Mouse (Mus musculus): ENCODE measurements around the gene Tcf7l2. TPM values are rescaled to one million over a fixed set of nuclear protein-coding genes. Genes with fewer than 3 reads are reported as not detected.

Tcf7l2 gene
- total and polyA plus RNA-seq, 2 experiments from 2014 or later = 3.9 to 71.6 TPM

GRCm38 (mm10) chr19:55745192-55745578 is 3.6 kb downstream of the Tcf7l2 start:
- peak overlapping the region; percentile 54 for H3K4me3 ChIP-seq (ENCODE audit: low read length)
- H3K36me3 ChIP-seq (ENCODE audit: insufficient read depth, low read length) = no peaks in the 10 kb centered on the region
- H3K9ac ChIP-seq (replicated peaks; ENCODE audit: low read length) = peak overlapping the region; percentile 62; the same call in 1 of the 2 replicates
- peak overlapping the region; percentile 72 for H3K4me2 ChIP-seq (ENCODE audit: low read depth, low read length)
- WGBS = 13% methylated on average over 9 of the region's 9 CpGs
- TF ChIP-seq CTCF (IDR thresholded peaks at IDR 0.05; ENCODE audit: low read depth) = no peak
- H3K9me3 ChIP-seq (ENCODE audit: low read length) = no peaks in the 10 kb centered on the region
- H3K27ac ChIP-seq = peak overlapping the region; percentile 89; the same call in 1 of the 2 replicates
- DNase-seq (ENCODE audit: low spot score) = no peak
- no peak for ATAC-seq
- H3K27me3 ChIP-seq (ENCODE audit: insufficient read depth, low read length) = peaks cover 4% of the 10 kb centered on the region; the same call in 1 of the 2 replicates
- H3K4me1 ChIP-seq (ENCODE audit: insufficient read depth, low read length) = peaks cover 12% of the 10 kb centered on the region; the same call in 1 of the 2 replicates

- ATAC-seq (no peak), DNase-seq (ENCODE audit: low spot score) (no peak)
- no peak for TF ChIP-seq CTCF (IDR thresholded peaks at IDR 0.05; ENCODE audit: low read depth)
- 16% methylated on average over 5 of the region's 5 CpGs for WGBS
- peaks cover 2% of the 10 kb centered on the region; the same call in 1 of the 2 replicates for H3K27me3 ChIP-seq (ENCODE audit: insufficient read depth, low read length)
- H3K4me3 ChIP-seq (ENCODE audit: low read length) = no peak overlapping the region
- no peak overlapping the region for H3K9ac ChIP-seq (replicated peaks; ENCODE audit: low read length)
- H3K9me3 ChIP-seq (ENCODE audit: low read length) = no peaks in the 10 kb centered on the region
- H3K4me1 ChIP-seq (ENCODE audit: insufficient read depth, low read length) = peaks cover 12% of the 10 kb centered on the region; the same call in 1 of the 2 replicates
- H3K4me2 ChIP-seq (ENCODE audit: low read depth, low read length) = peak overlapping the region; percentile 34
- H3K27ac ChIP-seq = no peak overlapping the region
- H3K36me3 ChIP-seq (ENCODE audit: insufficient read depth, low read length) = no peaks in the 10 kb centered on the region
These were observed 4.6 kb downstream of the Tcf7l2 start for GRCm38 (mm10) chr19:55746241-55746640.

GRCm38 (mm10) chr19:55747237-55747925 is 5.8 kb downstream of the Tcf7l2 start:
- ATAC-seq (no peak), DNase-seq (ENCODE audit: low spot score) (no peak)
- no peak overlapping the region for H3K4me3 ChIP-seq (ENCODE audit: low read length)
- no peaks in the 10 kb centered on the region; the same call in 1 of the 2 replicates for H3K27me3 ChIP-seq (ENCODE audit: insufficient read depth, low read length)
- H3K4me2 ChIP-seq (ENCODE audit: low read depth, low read length) = no peak overlapping the region
- no peaks in the 10 kb centered on the region for H3K9me3 ChIP-seq (ENCODE audit: low read length)
- no peak overlapping the region for H3K9ac ChIP-seq (replicated peaks; ENCODE audit: low read length)
- 32% methylated on average over 13 of the region's 13 CpGs for WGBS
- H3K36me3 ChIP-seq (ENCODE audit: insufficient read depth, low read length) = no peaks in the 10 kb centered on the region
- peaks cover 12% of the 10 kb centered on the region; the same call in 1 of the 2 replicates for H3K4me1 ChIP-seq (ENCODE audit: insufficient read depth, low read length)
- H3K27ac ChIP-seq = no peak overlapping the region
- TF ChIP-seq CTCF (IDR thresholded peaks at IDR 0.05; ENCODE audit: low read depth) = no peak

DNA sequence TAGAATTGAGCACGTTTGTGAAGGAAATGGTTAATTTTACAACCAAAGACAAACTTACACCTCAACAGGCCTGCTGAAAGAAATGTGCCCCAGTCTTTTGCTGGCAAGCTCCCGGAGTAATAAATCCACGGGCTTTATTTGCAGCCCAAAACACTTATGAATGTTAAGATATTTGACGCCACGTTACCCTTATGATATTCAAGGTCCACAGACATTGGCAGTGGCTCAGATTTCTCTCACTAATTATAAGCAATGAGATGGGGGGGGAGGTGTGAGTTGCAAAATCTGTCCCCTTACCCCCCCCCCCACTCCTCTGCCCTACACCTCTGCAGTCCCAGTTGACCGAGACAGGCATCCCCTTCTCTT is 6.3 kb downstream of the Tcf7l2 start:
- no peaks in the 10 kb centered on the region for H3K9me3 ChIP-seq (ENCODE audit: low read length)
- no peak for ATAC-seq
- H3K4me3 ChIP-seq (ENCODE audit: low read length) = no peak overlapping the region
- peaks cover 12% of the 10 kb centered on the region; the same call in 1 of the 2 replicates for H3K4me1 ChIP-seq (ENCODE audit: insufficient read depth, low read length)
- H3K4me2 ChIP-seq (ENCODE audit: low read depth, low read length) = no peak overlapping the region
- TF ChIP-seq CTCF (IDR thresholded peaks at IDR 0.05; ENCODE audit: low read depth) = no peak
- H3K27ac ChIP-seq = no peak overlapping the region
- H3K9ac ChIP-seq (replicated peaks; ENCODE audit: low read length) = no peak overlapping the region
- no peaks in the 10 kb centered on the region for H3K36me3 ChIP-seq (ENCODE audit: insufficient read depth, low read length)
- no peaks in the 10 kb centered on the region for H3K27me3 ChIP-seq (ENCODE audit: insufficient read depth, low read length)
- no peak for DNase-seq (ENCODE audit: low spot score)
- 25% methylated on average over 6 of the region's 6 CpGs for WGBS

GRCm38 (mm10) chr19:55748801-55749200 is 7.2 kb downstream of the Tcf7l2 start:
- no peaks in the 10 kb centered on the region for H3K36me3 ChIP-seq (ENCODE audit: insufficient read depth, low read length)
- no peaks in the 10 kb centered on the region for H3K9me3 ChIP-seq (ENCODE audit: low read length)
- no peak for DNase-seq (ENCODE audit: low spot score)
- H3K27ac ChIP-seq = no peak overlapping the region
- H3K4me3 ChIP-seq (ENCODE audit: low read length) = no peak overlapping the region
- H3K27me3 ChIP-seq (ENCODE audit: insufficient read depth, low read length) = no peaks in the 10 kb centered on the region
- no peak for TF ChIP-seq CTCF (IDR thresholded peaks at IDR 0.05; ENCODE audit: low read depth)
- WGBS = 35% methylated on average over 6 of the region's 6 CpGs
- ATAC-seq = no peak
- no peak overlapping the region for H3K9ac ChIP-seq (replicated peaks; ENCODE audit: low read length)
- H3K4me2 ChIP-seq (ENCODE audit: low read depth, low read length) = no peak overlapping the region
- H3K4me1 ChIP-seq (ENCODE audit: insufficient read depth, low read length) = peaks cover 12% of the 10 kb centered on the region; the same call in 1 of the 2 replicates

DNA sequence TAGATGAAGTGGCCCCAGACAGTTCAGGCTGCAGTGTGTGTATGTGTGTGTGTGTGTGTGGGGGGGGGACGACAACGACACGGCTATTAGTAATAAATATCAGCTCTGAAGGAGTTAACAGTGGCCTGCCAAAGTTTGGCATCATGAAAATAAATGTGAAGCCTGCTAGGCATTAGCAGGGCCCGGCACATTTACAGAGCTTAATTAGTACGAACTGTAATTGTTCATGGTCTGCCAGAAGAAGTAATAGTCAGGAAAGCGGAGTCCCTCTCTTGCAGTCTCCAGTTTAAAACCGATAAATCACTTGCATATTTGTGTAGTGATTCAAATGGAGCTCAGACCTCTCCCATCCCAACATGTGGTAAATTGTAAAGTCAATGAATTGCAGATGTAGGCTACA is 7.9 kb downstream of the Tcf7l2 start:
- Histone ChIP-seq H3K4me2 (ENCODE audit: low read depth, low read length) (peak overlapping the region; percentile 24), H3K27ac (no peak overlapping the region), H3K36me3 (ENCODE audit: insufficient read depth, low read length) (no peaks in the 10 kb centered on the region), H3K9ac (replicated peaks; ENCODE audit: low read length) (no peak overlapping the region), H3K9me3 (ENCODE audit: low read length) (no peaks in the 10 kb centered on the region), H3K27me3 (ENCODE audit: insufficient read depth, low read length) (no peaks in the 10 kb centered on the region), H3K4me1 (ENCODE audit: insufficient read depth, low read length) (peaks cover 12% of the 10 kb centered on the region; the same call in 1 of the 2 replicates), H3K4me3 (ENCODE audit: low read length) (no peak overlapping the region)
- ATAC-seq (no peak), DNase-seq (ENCODE audit: low spot score) (no peak)
- 19% methylated on average over 7 of the region's 7 CpGs for WGBS
- no peak for TF ChIP-seq CTCF (IDR thresholded peaks at IDR 0.05; ENCODE audit: low read depth)

DNA sequence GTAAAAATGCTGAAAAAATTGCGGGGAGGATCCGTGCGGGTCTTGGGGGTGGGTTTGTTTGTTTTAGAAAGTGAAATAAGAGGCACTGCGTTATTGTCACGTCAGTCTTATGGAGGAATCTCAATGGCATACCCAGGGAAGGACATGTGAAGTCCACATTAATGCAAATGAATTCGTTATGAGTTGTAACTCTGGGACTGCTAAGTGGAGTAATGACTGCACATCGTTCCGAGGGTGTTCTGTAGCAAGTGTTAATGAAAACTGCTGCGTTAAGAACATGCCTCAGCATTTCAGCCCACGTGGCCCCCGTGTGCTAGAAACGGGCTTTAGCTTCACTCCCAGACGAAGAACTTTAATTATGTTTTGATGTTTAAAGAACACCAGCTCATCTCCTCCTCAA is 8.4 kb downstream of the Tcf7l2 start:
- H3K36me3 ChIP-seq (ENCODE audit: insufficient read depth, low read length) = no peaks in the 10 kb centered on the region
- DNase-seq (ENCODE audit: low spot score) = no peak
- no peaks in the 10 kb centered on the region for H3K27me3 ChIP-seq (ENCODE audit: insufficient read depth, low read length)
- no peak for TF ChIP-seq CTCF (IDR thresholded peaks at IDR 0.05; ENCODE audit: low read depth)
- H3K9me3 ChIP-seq (ENCODE audit: low read length) = no peaks in the 10 kb centered on the region
- no peak overlapping the region for H3K27ac ChIP-seq
- no peak overlapping the region for H3K9ac ChIP-seq (replicated peaks; ENCODE audit: low read length)
- no peak for ATAC-seq
- H3K4me1 ChIP-seq (ENCODE audit: insufficient read depth, low read length) = peaks cover 12% of the 10 kb centered on the region; the same call in 1 of the 2 replicates
- WGBS = 24% methylated on average over 13 of the region's 13 CpGs
- peak overlapping the region; percentile 24 for H3K4me2 ChIP-seq (ENCODE audit: low read depth, low read length)
- H3K4me3 ChIP-seq (ENCODE audit: low read length) = no peak overlapping the region

Measured in hindbrain, postnatal 0 days (tissue).